Mouse (Mus musculus) stomach, embryonic 15.5 days (tissue): ENCODE measurements around the gene Zfp53. TPM values are rescaled to one million over a fixed set of nuclear protein-coding genes. Genes with fewer than 3 reads are reported as not detected.

Experiments
- ATAC-seq: fragments of 200-750 bp; cut with Nextera tagmentation; 2 replicates; pipeline ENCODE4 v1.8.0; 2017; ENCODE audit warnings: low read depth, moderate number of reproducible peaks, moderate TSS enrichment; ENCODE audit not compliant: insufficient read depth, low FRiP score
- H3K27ac ChIP-seq: fragments of 300-500 bp; sonication (generic); 2 replicates; pipeline ENCODE4 v1.5.1; 2015; ENCODE audit warnings: mild to moderate bottlenecking, inconsistent platforms
- H3K27me3 ChIP-seq: fragments of 300-500 bp; sonication (generic); replicated peaks from 2 replicates; pipeline ENCODE4 v1.6.1; 2015; ENCODE audit warnings: inconsistent platforms
- H3K36me3 ChIP-seq: fragments of 300-500 bp; sonication (generic); 2 replicates; pipeline ENCODE4 v1.6.1; 2015; ENCODE audit warnings: inconsistent platforms
- H3K4me1 ChIP-seq: fragments of 300-500 bp; sonication (generic); 2 replicates; pipeline ENCODE4 v1.6.1; 2015; ENCODE audit warnings: inconsistent platforms
- H3K4me2 ChIP-seq: fragments of 300-500 bp; sonication (generic); 2 replicates; pipeline ENCODE4 v1.6.1; 2015; ENCODE audit warnings: mild to moderate bottlenecking, inconsistent platforms
- H3K4me3 ChIP-seq: fragments of 300-500 bp; sonication (generic); replicated peaks from 2 replicates; pipeline ENCODE4 v1.5.1; 2015; ENCODE audit warnings: inconsistent platforms
- H3K9ac ChIP-seq: fragments of 300-500 bp; sonication (generic); 2 replicates; pipeline ENCODE4 v1.6.1; 2015; ENCODE audit warnings: inconsistent platforms
- H3K9me3 ChIP-seq: fragments of 300-500 bp; sonication (generic); 2 replicates; pipeline ENCODE4 v1.6.1; 2016; ENCODE audit warnings: inconsistent platforms
- WGBS: fragments of 180-500 bp; shearing (Covaris S2); methylation state at CpG from one replicate; pipeline ENCODE4 v1.1.7; 2015; 5-methylcytosine and 5-hydroxymethylcytosine counted together
- polyA plus RNA-seq: library from polyadenylated mRNA; unstranded; fragments of >200 nt; fragmentation: Nextera tagmentation; extraction: Ambion mirVana; gene quantifications from 2 replicates; pipeline ENCODE4 v1.2.1, GENCODE M21; 2015

Zfp53 gene
- polyA plus RNA-seq, 1 experiment from 2014 or later, result 13.5 TPM

- Histone ChIP-seq H3K9ac (peak overlapping the region; percentile 92; the same call in 1 of the 2 replicates), H3K9me3 (no peaks in the 10 kb centered on the region), H3K4me1 (peaks cover 13% of the 10 kb centered on the region), H3K27me3 (no peaks in the 10 kb centered on the region), H3K27ac (peak overlapping the region; percentile 96), H3K4me2 (peak overlapping the region; percentile 73), H3K4me3 (peak overlapping the region; percentile 77), H3K36me3 (no peaks in the 10 kb centered on the region)
- no peak for ATAC-seq
- WGBS, result 65% methylated on average over 5 of the region's 5 CpGs
Observed at GRCm38 (mm10) chr17:21531621-21532020, 42.8 kb downstream of the Zfp53 start.

- peak; percentile 81 for ATAC-seq
- Histone ChIP-seq H3K27me3 (no peaks in the 10 kb centered on the region), H3K4me1 (peaks cover 13% of the 10 kb centered on the region), H3K9ac (peak overlapping the region; percentile 92), H3K36me3 (no peaks in the 10 kb centered on the region), H3K4me3 (peak overlapping the region; percentile 77), H3K9me3 (no peaks in the 10 kb centered on the region), H3K4me2 (peak overlapping the region; percentile 73), H3K27ac (peak overlapping the region; percentile 96)
- WGBS, result under 1% methylated on average over 54 of the region's 54 CpGs
Observed at GRCm38 (mm10) chr17:21532101-21532951, 43.5 kb downstream of the Zfp53 start.

GRCm38 (mm10) chr17:21533961-21534360 is 45.2 kb downstream of the Zfp53 start:
- Histone ChIP-seq H3K9me3 (no peaks in the 10 kb centered on the region), H3K4me3 (no peak overlapping the region), H3K4me2 (no peak overlapping the region), H3K27ac (peak overlapping the region; percentile 44; the same call in 1 of the 2 replicates), H3K36me3 (no peaks in the 10 kb centered on the region), H3K9ac (no peak overlapping the region), H3K4me1 (peaks cover 13% of the 10 kb centered on the region), H3K27me3 (no peaks in the 10 kb centered on the region)
- no peak for ATAC-seq
- 82% methylated on average over 1 of the region's 1 CpGs for WGBS

GRCm38 (mm10) chr17:21534460-21535095 is 45.8 kb downstream of the Zfp53 start:
- Histone ChIP-seq H3K36me3 (no peaks in the 10 kb centered on the region), H3K4me3 (peak overlapping the region; percentile 53; the same call in 1 of the 2 replicates), H3K9me3 (no peaks in the 10 kb centered on the region), H3K4me1 (peaks cover 13% of the 10 kb centered on the region), H3K9ac (no peak overlapping the region; the same call in 1 of the 2 replicates), H3K27me3 (no peaks in the 10 kb centered on the region), H3K4me2 (peak overlapping the region; percentile 65), H3K27ac (peak overlapping the region; percentile 44; the same call in 1 of the 2 replicates)
- 13% methylated on average over 4 of the region's 4 CpGs for WGBS
- ATAC-seq, result 0 out of 2 replicates have a peak, but pooled peaks have one; percentile 16

- ATAC-seq, result peak; percentile 79
- peak within 1 kb of the TSS; percentile 65 for H3K4me2 ChIP-seq
- H3K36me3 ChIP-seq, result no peaks in the 10 kb centered on the region
- no peaks in the 10 kb centered on the region for H3K27me3 ChIP-seq
- peak within 1 kb of the TSS; percentile 44; the same call in 1 of the 2 replicates for H3K27ac ChIP-seq
- peaks cover 13% of the 10 kb centered on the region for H3K4me1 ChIP-seq
- H3K9me3 ChIP-seq, result no peaks in the 10 kb centered on the region
- H3K9ac ChIP-seq, result no peak within 1 kb of the TSS; the same call in 1 of the 2 replicates
- WGBS, result 3% methylated on average over 21 of the region's 21 CpGs
- H3K4me3 ChIP-seq, result peak within 1 kb of the TSS; percentile 53
Observed at GRCm38 (mm10) chr17:21535096-21536001, 46.6 kb downstream of the Zfp53 start, which contains the start of gene Zfp52. Gene Zfp52 (plus strand): TSS chr17:21535539.

- H3K27me3 ChIP-seq, result no peaks in the 10 kb centered on the region
- H3K9ac ChIP-seq, result no peak overlapping the region
- H3K36me3 ChIP-seq, result no peaks in the 10 kb centered on the region
- peak overlapping the region; percentile 65 for H3K4me2 ChIP-seq
- no peaks in the 10 kb centered on the region for H3K9me3 ChIP-seq
- no peak overlapping the region for H3K27ac ChIP-seq
- ATAC-seq, result no peak
- H3K4me1 ChIP-seq, result peaks cover 13% of the 10 kb centered on the region
- 33% methylated on average over 7 of the region's 7 CpGs for WGBS
- peak overlapping the region; percentile 53 for H3K4me3 ChIP-seq
Observed at GRCm38 (mm10) chr17:21536096-21536495, 47.3 kb downstream of the Zfp53 start.

GRCm38 (mm10) chr17:21536676-21537075 is 47.9 kb downstream of the Zfp53 start:
- 38% methylated on average over 2 of the region's 2 CpGs for WGBS
- H3K4me2 ChIP-seq, result no peak overlapping the region
- no peak overlapping the region for H3K27ac ChIP-seq
- H3K36me3 ChIP-seq, result no peaks in the 10 kb centered on the region
- H3K4me3 ChIP-seq, result no peak overlapping the region
- H3K9ac ChIP-seq, result no peak overlapping the region
- H3K9me3 ChIP-seq, result no peaks in the 10 kb centered on the region
- peaks cover 10% of the 10 kb centered on the region for H3K4me1 ChIP-seq
- no peak for ATAC-seq
- no peaks in the 10 kb centered on the region for H3K27me3 ChIP-seq

GRCm38 (mm10) chr17:21557831-21558230 is 69.0 kb downstream of the Zfp53 start:
- H3K4me1 ChIP-seq, result no peaks in the 10 kb centered on the region
- no peak overlapping the region for H3K27ac ChIP-seq
- H3K4me2 ChIP-seq, result no peak overlapping the region
- no peaks in the 10 kb centered on the region for H3K9me3 ChIP-seq
- H3K4me3 ChIP-seq, result no peak overlapping the region
- H3K27me3 ChIP-seq, result no peaks in the 10 kb centered on the region
- WGBS, result 84% methylated on average over 2 of the region's 2 CpGs
- ATAC-seq, result no peak
- H3K36me3 ChIP-seq, result peaks cover 11% of the 10 kb centered on the region; the same call in 1 of the 2 replicates
- no peak overlapping the region for H3K9ac ChIP-seq

Other genes starting within 250 kb of the Zfp53 start
- not detected in 2 replicates for gene Vmn1r235, start 232.6 kb upstream of the Zfp53 start, polyA plus RNA-seq
- not detected in 2 replicates for gene Vmn1r236, start 206.1 kb upstream of the Zfp53 start, polyA plus RNA-seq
- gene Vmn1r237, start 177.1 kb upstream of the Zfp53 start, polyA plus RNA-seq, result not detected in 2 replicates
- gene Zfp677, start 105.2 kb upstream of the Zfp53 start, polyA plus RNA-seq, result 3.1 and 3.4 TPM in 2 replicates
- 6.5 and 7.3 TPM in 2 replicates for gene Zfp54, start 65.8 kb upstream of the Zfp53 start, polyA plus RNA-seq
- gene Zfp51, start 38.6 kb upstream of the Zfp53 start, polyA plus RNA-seq, result 15.4 and 17.0 TPM in 2 replicates
- 5.1 and 5.9 TPM in 2 replicates for gene Zfp52, start 46.5 kb downstream of the Zfp53 start, polyA plus RNA-seq
- gene Zfp948, start 78.0 kb downstream of the Zfp53 start, polyA plus RNA-seq, result 16.0 and 16.3 TPM in 2 replicates
- 4.2 TPM in 2 replicates for gene Zfp983, start 161.6 kb downstream of the Zfp53 start, polyA plus RNA-seq
- 4.7 and 8.0 TPM in 2 replicates for gene Gm10226, start 202.9 kb downstream of the Zfp53 start, polyA plus RNA-seq
- gene Zfp760, start 218.7 kb downstream of the Zfp53 start, polyA plus RNA-seq, result 10.1 and 10.9 TPM in 2 replicates
- 5.9 and 6.1 TPM in 2 replicates for gene Zfp229, start 241.8 kb downstream of the Zfp53 start, polyA plus RNA-seq